Mouse (Mus musculus) lung, embryonic 14.5 days (tissue): Measurements from ENCODE around the gene Tmem87a. TPM values are rescaled to one million over a fixed set of nuclear protein-coding genes. Genes with fewer than 3 reads are reported as not detected.

Experiments used
- ATAC-seq: fragments of 200-750 bp; cut with Nextera tagmentation; 2 replicates; pipeline ENCODE4 v1.8.0; 2017; ENCODE audit warnings: mild to moderate bottlenecking, moderate TSS enrichment, moderate library complexity; ENCODE audit not compliant: insufficient read depth
- DNase-seq: peaks from one replicate; pipeline ENCODE4 v3.0.0-alpha.2; 2015
- H3K27ac ChIP-seq: fragments of 300-500 bp; sonication (generic); 2 replicates; pipeline ENCODE4 v1.5.1; 2014; ENCODE audit warnings: low read depth, mild to moderate bottlenecking, moderate library complexity
- H3K27me3 ChIP-seq: fragments of 300-500 bp; sonication (generic); 2 replicates; pipeline ENCODE4 v1.6.1; 2014; ENCODE audit warnings: low read length, control low read depth; ENCODE audit not compliant: insufficient read depth
- H3K36me3 ChIP-seq: fragments of 300-500 bp; sonication (generic); 2 replicates; pipeline ENCODE4 v1.6.1; 2014; ENCODE audit warnings: control low read depth; ENCODE audit not compliant: insufficient read depth
- H3K4me1 ChIP-seq: fragments of 300-500 bp; sonication (generic); 2 replicates; pipeline ENCODE4 v1.6.1; 2014; ENCODE audit warnings: antibody characterized with exemption, control low read depth; ENCODE audit not compliant: insufficient read depth
- H3K4me2 ChIP-seq: fragments of 300-500 bp; sonication (generic); 2 replicates; pipeline ENCODE4 v1.6.1; 2014; ENCODE audit warnings: mild to moderate bottlenecking
- H3K4me3 ChIP-seq: fragments of 300-500 bp; sonication (generic); 2 replicates; pipeline ENCODE4 v1.5.1; 2014; ENCODE audit warnings: low read depth, low read length
- H3K9ac ChIP-seq: fragments of 300-500 bp; sonication (generic); 2 replicates; pipeline ENCODE4 v1.6.1; 2014
- H3K9me3 ChIP-seq: fragments of 300-500 bp; sonication (generic); 2 replicates; pipeline ENCODE4 v1.6.1; 2016; ENCODE audit warnings: low read depth, low read length, control low read depth
- CTCF ChIP-seq: IDR thresholded peaks from 2 replicates; pipeline ENCODE4 v1.5.1; 2016; ENCODE audit warnings: antibody characterized with exemption, low read depth
- WGBS: fragments of 180-500 bp; shearing (Covaris S2); extraction: QIAGEN DNeasy Blood & Tissue Kit; methylation state at CpG from one replicate; pipeline ENCODE4 v1.1.7; 2014; 5-methylcytosine and 5-hydroxymethylcytosine counted together
- polyA plus RNA-seq: library from polyadenylated mRNA; unstranded; fragments of >200 nt; fragmentation: Nextera tagmentation; extraction: Ambion mirVana; gene quantifications from 2 replicates; pipeline ENCODE4 v1.2.1, GENCODE M21; 2014

The Tmem87a gene
- 12.4 and 14.2 TPM in 2 replicates for polyA plus RNA-seq

GRCm38 (mm10) chr2:120403986-120404822 is at the start of gene Tmem87a:
Tmem87a (minus strand) TSS chr2:120404113.
- Histone ChIP-seq H3K27ac (peak within 1 kb of the TSS; percentile 98), H3K4me2 (peak within 1 kb of the TSS; percentile 87), H3K27me3 (no peaks in the 10 kb centered on the region), H3K36me3 (0 out of 2 replicates have a peak, but pooled peaks cover 4% of the 10 kb centered on the region), H3K9me3 (peaks cover 3% of the 10 kb centered on the region; the same call in 1 of the 2 replicates), H3K4me3 (peak within 1 kb of the TSS; percentile 84), H3K4me1 (peaks cover 10% of the 10 kb centered on the region; the same call in 1 of the 2 replicates), H3K9ac (peak within 1 kb of the TSS; percentile 77)
- TF ChIP-seq CTCF, result no peak
- WGBS, result under 1% methylated on average over 34 of the region's 34 CpGs
- ATAC-seq (peak; percentile 99), DNase-seq (peak; percentile 98)

GRCm38 (mm10) chr2:120452600-120452999 is 48.7 kb upstream of the Tmem87a start:
- no peak overlapping the region for H3K4me3 ChIP-seq
- H3K27me3 ChIP-seq, result no peaks in the 10 kb centered on the region
- H3K36me3 ChIP-seq, result no peaks in the 10 kb centered on the region
- ATAC-seq (no peak), DNase-seq (peak; percentile 23)
- H3K27ac ChIP-seq, result no peak overlapping the region
- H3K9ac ChIP-seq, result no peak overlapping the region
- no peak overlapping the region for H3K4me2 ChIP-seq
- WGBS, result 48% methylated on average over 4 of the region's 4 CpGs
- no peaks in the 10 kb centered on the region for H3K9me3 ChIP-seq
- no peaks in the 10 kb centered on the region for H3K4me1 ChIP-seq
- TF ChIP-seq CTCF, result no peak

- H3K27me3 ChIP-seq, result no peaks in the 10 kb centered on the region
- H3K4me2 ChIP-seq, result no peak overlapping the region
- no peaks in the 10 kb centered on the region for H3K36me3 ChIP-seq
- no peaks in the 10 kb centered on the region for H3K9me3 ChIP-seq
- no peak overlapping the region for H3K27ac ChIP-seq
- 63% methylated on average over 6 of the region's 6 CpGs for WGBS
- no peak overlapping the region for H3K4me3 ChIP-seq
- ATAC-seq (no peak), DNase-seq (no peak)
- H3K9ac ChIP-seq, result no peak overlapping the region
- H3K4me1 ChIP-seq, result no peaks in the 10 kb centered on the region
- no peak for TF ChIP-seq CTCF
Measured at GRCm38 (mm10) chr2:120450724-120451123, 46.8 kb upstream of the Tmem87a start.

GRCm38 (mm10) chr2:120447306-120447705 is 43.4 kb upstream of the Tmem87a start:
- Histone ChIP-seq H3K4me3 (no peak overlapping the region), H3K27ac (no peak overlapping the region), H3K9me3 (no peaks in the 10 kb centered on the region), H3K4me1 (no peaks in the 10 kb centered on the region), H3K27me3 (no peaks in the 10 kb centered on the region), H3K9ac (no peak overlapping the region), H3K4me2 (no peak overlapping the region), H3K36me3 (no peaks in the 10 kb centered on the region)
- DNase-seq (no peak), ATAC-seq (no peak)
- TF ChIP-seq CTCF, result 0 out of 2 replicates have a peak, but pooled peaks have one; percentile 13
- 88% methylated on average over 1 of the region's 1 CpGs for WGBS

- Histone ChIP-seq H3K9ac (no peak overlapping the region), H3K4me3 (no peak overlapping the region), H3K27ac (no peak overlapping the region), H3K27me3 (no peaks in the 10 kb centered on the region), H3K36me3 (no peaks in the 10 kb centered on the region), H3K4me1 (no peaks in the 10 kb centered on the region), H3K4me2 (no peak overlapping the region), H3K9me3 (no peaks in the 10 kb centered on the region)
- DNase-seq, result no peak
- TF ChIP-seq CTCF, result no peak
- ATAC-seq, result no peak
- WGBS, result 63% methylated on average over 10 of the region's 10 CpGs
Measured at GRCm38 (mm10) chr2:120446373-120446772, 42.5 kb upstream of the Tmem87a start.

GRCm38 (mm10) chr2:120444486-120444885 is 40.6 kb upstream of the Tmem87a start:
- Histone ChIP-seq H3K27me3 (no peaks in the 10 kb centered on the region), H3K27ac (no peak overlapping the region), H3K4me3 (no peak overlapping the region), H3K4me1 (no peaks in the 10 kb centered on the region), H3K36me3 (no peaks in the 10 kb centered on the region), H3K9ac (no peak overlapping the region), H3K9me3 (no peaks in the 10 kb centered on the region), H3K4me2 (no peak overlapping the region)
- no peak for TF ChIP-seq CTCF
- 87% methylated on average over 1 of the region's 1 CpGs for WGBS
- DNase-seq (no peak), ATAC-seq (no peak)

GRCm38 (mm10) chr2:120424386-120424785 is 20.5 kb upstream of the Tmem87a start:
- 64% methylated on average over 5 of the region's 5 CpGs for WGBS
- Histone ChIP-seq H3K4me2 (no peak overlapping the region), H3K4me1 (no peaks in the 10 kb centered on the region), H3K9me3 (no peaks in the 10 kb centered on the region), H3K27ac (no peak overlapping the region), H3K4me3 (no peak overlapping the region), H3K36me3 (no peaks in the 10 kb centered on the region), H3K9ac (no peak overlapping the region), H3K27me3 (no peaks in the 10 kb centered on the region)
- ATAC-seq, result no peak
- no peak for DNase-seq
- TF ChIP-seq CTCF, result no peak
